Mouse (Mus musculus): ENCODE data around the gene Amhr2. TPM values are rescaled to one million over a fixed set of nuclear protein-coding genes. Genes with fewer than 3 reads are reported as not detected.

Amhr2 gene
- polyA plus RNA-seq, 1 experiment from 2014 or later = 0.48 TPM

- Histone ChIP-seq H3K4me2 (peak overlapping the region; percentile 72), H3K27me3 (no peaks in the 10 kb centered on the region), H3K9ac (replicated peaks) (peak overlapping the region; percentile 96), H3K4me1 (replicated peaks) (peaks cover 15% of the 10 kb centered on the region), H3K4me3 (replicated peaks) (peak overlapping the region; percentile 85), H3K27ac (peak overlapping the region; percentile 99), H3K36me3 (peaks cover 33% of the 10 kb centered on the region), H3K9me3 (no peaks in the 10 kb centered on the region)
- 3% methylated on average over 10 of the region's 10 CpGs for WGBS
- ATAC-seq (ENCODE audit: insufficient number of reproducible peaks, insufficient read depth, low FRiP score, low TSS enrichment, low read depth) = no peak; the same call in 1 of the 2 replicates
These were observed 26.1 kb downstream of the Amhr2 start for GRCm38 (mm10) chr15:102471295-102471645.

- peak overlapping the region; percentile 96; the same call in 1 of the 2 replicates for H3K9ac ChIP-seq (replicated peaks)
These were observed 26.6 kb downstream of the Amhr2 start for GRCm38 (mm10) chr15:102471727-102472126.

GRCm38 (mm10) chr15:102473246-102473645, 28.1 kb downstream of the Amhr2 start:
- peaks cover 51% of the 10 kb centered on the region for H3K36me3 ChIP-seq
- ATAC-seq (ENCODE audit: insufficient number of reproducible peaks, insufficient read depth, low FRiP score, low TSS enrichment, low read depth) = no peak
- no peak overlapping the region for H3K27ac ChIP-seq
- no peak overlapping the region for H3K9ac ChIP-seq (replicated peaks)
- WGBS = 78% methylated on average over 2 of the region's 2 CpGs
- H3K9me3 ChIP-seq = no peaks in the 10 kb centered on the region
- no peak overlapping the region for H3K4me3 ChIP-seq (replicated peaks)
- H3K4me1 ChIP-seq (replicated peaks) = peaks cover 15% of the 10 kb centered on the region
- H3K4me2 ChIP-seq = peak overlapping the region; percentile 72
- no peaks in the 10 kb centered on the region for H3K27me3 ChIP-seq

More at GRCm38 (mm10) chr15:102471727-102472126, 26.6 kb downstream of the Amhr2 start:
- peak overlapping the region; percentile 85 for H3K4me3 ChIP-seq (replicated peaks)
- no peak for ATAC-seq (ENCODE audit: insufficient number of reproducible peaks, insufficient read depth, low FRiP score, low TSS enrichment, low read depth)
- H3K9me3 ChIP-seq = no peaks in the 10 kb centered on the region
- H3K36me3 ChIP-seq = peaks cover 37% of the 10 kb centered on the region
- H3K27ac ChIP-seq = no peak overlapping the region
- H3K27me3 ChIP-seq = no peaks in the 10 kb centered on the region
- H3K4me1 ChIP-seq (replicated peaks) = peaks cover 15% of the 10 kb centered on the region
- peak overlapping the region; percentile 72 for H3K4me2 ChIP-seq

- Histone ChIP-seq H3K9me3 (no peaks in the 10 kb centered on the region), H3K4me2 (no peak overlapping the region), H3K4me3 (replicated peaks) (no peak overlapping the region), H3K36me3 (peaks cover 63% of the 10 kb centered on the region), H3K4me1 (replicated peaks) (peaks cover 15% of the 10 kb centered on the region), H3K9ac (replicated peaks) (no peak overlapping the region), H3K27ac (no peak overlapping the region), H3K27me3 (no peaks in the 10 kb centered on the region)
- WGBS = 96% methylated on average over 2 of the region's 2 CpGs
- no peak for ATAC-seq (ENCODE audit: insufficient number of reproducible peaks, insufficient read depth, low FRiP score, low TSS enrichment, low read depth)
These were observed 29.4 kb downstream of the Amhr2 start for GRCm38 (mm10) chr15:102474520-102474919.

- Histone ChIP-seq H3K4me3 (replicated peaks) (no peak overlapping the region), H3K36me3 (peaks cover 92% of the 10 kb centered on the region), H3K9me3 (no peaks in the 10 kb centered on the region), H3K4me1 (replicated peaks) (no peaks in the 10 kb centered on the region), H3K9ac (replicated peaks) (no peak overlapping the region), H3K27ac (no peak overlapping the region), H3K27me3 (no peaks in the 10 kb centered on the region), H3K4me2 (no peak overlapping the region)
- no peak for ATAC-seq (ENCODE audit: insufficient number of reproducible peaks, insufficient read depth, low FRiP score, low TSS enrichment, low read depth)
- 89% methylated on average over 3 of the region's 3 CpGs for WGBS
These were observed 38.0 kb downstream of the Amhr2 start for GRCm38 (mm10) chr15:102483136-102483535.

- WGBS = 92% methylated on average over 12 of the region's 12 CpGs
- Histone ChIP-seq H3K27me3 (no peaks in the 10 kb centered on the region), H3K4me3 (replicated peaks) (no peak overlapping the region), H3K27ac (no peak overlapping the region), H3K9me3 (no peaks in the 10 kb centered on the region), H3K4me2 (no peak overlapping the region), H3K36me3 (peaks cover 94% of the 10 kb centered on the region), H3K4me1 (replicated peaks) (no peaks in the 10 kb centered on the region), H3K9ac (replicated peaks) (no peak overlapping the region)
- no peak for ATAC-seq (ENCODE audit: insufficient number of reproducible peaks, insufficient read depth, low FRiP score, low TSS enrichment, low read depth)
These were observed 40.7 kb downstream of the Amhr2 start for GRCm38 (mm10) chr15:102485853-102486252.

- Histone ChIP-seq H3K27me3 (no peaks in the 10 kb centered on the region), H3K4me3 (replicated peaks) (no peak overlapping the region), H3K36me3 (peaks cover 92% of the 10 kb centered on the region), H3K9ac (replicated peaks) (no peak overlapping the region), H3K4me1 (replicated peaks) (no peaks in the 10 kb centered on the region), H3K9me3 (no peaks in the 10 kb centered on the region), H3K27ac (no peak overlapping the region), H3K4me2 (no peak overlapping the region)
- 96% methylated on average over 1 of the region's 1 CpGs for WGBS
- no peak for ATAC-seq (ENCODE audit: insufficient number of reproducible peaks, insufficient read depth, low FRiP score, low TSS enrichment, low read depth)
These were observed 42.5 kb downstream of the Amhr2 start for GRCm38 (mm10) chr15:102487664-102488063.

GRCm38 (mm10) chr15:102498322-102498721, 53.2 kb downstream of the Amhr2 start:
- Histone ChIP-seq H3K9ac (replicated peaks) (no peak overlapping the region), H3K9me3 (no peaks in the 10 kb centered on the region), H3K4me2 (no peak overlapping the region), H3K27ac (no peak overlapping the region), H3K27me3 (no peaks in the 10 kb centered on the region), H3K4me1 (replicated peaks) (no peaks in the 10 kb centered on the region), H3K36me3 (peaks cover 96% of the 10 kb centered on the region), H3K4me3 (replicated peaks) (no peak overlapping the region)
- no peak for ATAC-seq (ENCODE audit: insufficient number of reproducible peaks, insufficient read depth, low FRiP score, low TSS enrichment, low read depth)
- WGBS = 88% methylated on average over 3 of the region's 3 CpGs

- H3K36me3 ChIP-seq = peaks cover 96% of the 10 kb centered on the region
- H3K27me3 ChIP-seq = no peaks in the 10 kb centered on the region
- no peaks in the 10 kb centered on the region for H3K4me1 ChIP-seq (replicated peaks)
- ATAC-seq (ENCODE audit: insufficient number of reproducible peaks, insufficient read depth, low FRiP score, low TSS enrichment, low read depth) = no peak
- H3K9me3 ChIP-seq = no peaks in the 10 kb centered on the region
- H3K9ac ChIP-seq (replicated peaks) = no peak overlapping the region
- WGBS = 81% methylated on average over 3 of the region's 3 CpGs
- no peak overlapping the region for H3K4me2 ChIP-seq
- no peak overlapping the region for H3K4me3 ChIP-seq (replicated peaks)
- no peak overlapping the region for H3K27ac ChIP-seq
These were observed 54.2 kb downstream of the Amhr2 start for GRCm38 (mm10) chr15:102499370-102499769.

GRCm38 (mm10) chr15:102499851-102500250, 54.7 kb downstream of the Amhr2 start:
- WGBS = 89% methylated on average over 6 of the region's 6 CpGs
- Histone ChIP-seq H3K27ac (no peak overlapping the region), H3K4me2 (no peak overlapping the region), H3K4me1 (replicated peaks) (no peaks in the 10 kb centered on the region), H3K9ac (replicated peaks) (no peak overlapping the region), H3K36me3 (peaks cover 96% of the 10 kb centered on the region), H3K4me3 (replicated peaks) (no peak overlapping the region), H3K9me3 (no peaks in the 10 kb centered on the region), H3K27me3 (no peaks in the 10 kb centered on the region)
- ATAC-seq (ENCODE audit: insufficient number of reproducible peaks, insufficient read depth, low FRiP score, low TSS enrichment, low read depth) = no peak

- Histone ChIP-seq H3K27ac (no peak overlapping the region), H3K36me3 (peaks cover 96% of the 10 kb centered on the region), H3K27me3 (no peaks in the 10 kb centered on the region), H3K9ac (replicated peaks) (no peak overlapping the region), H3K4me1 (replicated peaks) (no peaks in the 10 kb centered on the region), H3K9me3 (no peaks in the 10 kb centered on the region), H3K4me3 (replicated peaks) (no peak overlapping the region), H3K4me2 (no peak overlapping the region)
- WGBS = 87% methylated on average over 5 of the region's 5 CpGs
- no peak for ATAC-seq (ENCODE audit: insufficient number of reproducible peaks, insufficient read depth, low FRiP score, low TSS enrichment, low read depth)
These were observed 55.3 kb downstream of the Amhr2 start for GRCm38 (mm10) chr15:102500479-102500878.

- Histone ChIP-seq H3K27ac (no peak overlapping the region), H3K4me3 (replicated peaks) (no peak overlapping the region), H3K9me3 (no peaks in the 10 kb centered on the region), H3K36me3 (peaks cover 97% of the 10 kb centered on the region), H3K27me3 (no peaks in the 10 kb centered on the region), H3K9ac (replicated peaks) (no peak overlapping the region), H3K4me2 (no peak overlapping the region), H3K4me1 (replicated peaks) (no peaks in the 10 kb centered on the region)
- no peak for ATAC-seq (ENCODE audit: insufficient number of reproducible peaks, insufficient read depth, low FRiP score, low TSS enrichment, low read depth)
- WGBS = 85% methylated on average over 19 of the region's 19 CpGs
These were observed 56.1 kb downstream of the Amhr2 start for GRCm38 (mm10) chr15:102501084-102501814.
